Mouse (Mus musculus) ovary, postnatal 14 days (tissue): ENCODE data around the gene Arf6.
"Not testable (repeated sequence)": the region's sequence is repeated elsewhere in the genome, so short reads cannot be mapped to it uniquely, and the experiment has no call there.

Source experiments
- DNase-seq: peaks from one replicate; pipeline ENCODE4 v3.0.0; 2022; ENCODE audit warnings: low spot score

The Arf6 gene

DNA sequence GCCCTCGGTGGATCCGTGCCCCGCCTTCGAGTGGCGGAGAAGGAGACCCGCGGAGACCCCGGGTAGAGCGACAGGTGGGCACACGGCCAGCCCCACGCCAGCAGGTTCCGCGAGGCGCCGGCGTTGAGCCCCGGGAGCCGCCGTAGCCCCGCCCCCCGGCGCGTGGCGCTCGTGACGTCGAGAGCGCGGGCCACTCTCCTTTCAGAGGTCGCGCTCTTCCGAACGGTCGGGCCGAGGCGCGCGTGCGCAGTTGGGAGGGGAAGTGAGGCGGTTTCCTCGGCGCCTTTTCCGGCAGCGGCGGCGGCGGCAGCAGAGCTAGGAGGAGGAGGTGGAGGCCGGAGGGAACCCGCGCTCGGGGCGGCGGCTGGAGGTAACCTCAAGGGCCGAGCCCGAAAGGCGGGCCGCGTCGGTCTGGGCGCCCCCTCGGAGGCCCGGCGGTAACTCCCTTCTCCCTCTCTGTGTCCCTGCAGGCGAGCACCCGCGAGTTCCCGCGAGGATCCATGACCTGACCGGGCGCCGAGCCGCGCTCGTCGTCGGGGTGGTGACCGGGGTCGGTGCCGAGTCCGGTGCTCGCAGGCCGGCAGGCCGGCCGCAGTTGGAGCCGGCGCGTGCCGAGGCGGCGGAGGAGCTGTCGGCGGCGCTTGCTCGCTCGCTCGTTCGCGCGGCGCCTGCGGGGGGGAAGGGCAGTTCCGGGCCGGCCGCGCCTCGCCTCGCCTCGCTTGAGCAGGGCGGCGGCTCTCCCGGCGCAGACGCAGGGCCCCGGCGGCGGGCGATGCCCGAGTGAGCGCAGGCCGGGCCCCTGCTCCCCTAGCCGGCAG, at the start of gene Arf6, which contains the start of gene Gm9887:
Gene Arf6, plus strand, starts transcription at position 297 of the 818 bp plus-strand sequence.
Gene Gm9887, minus strand, starts transcription at position 605 of the 818 bp plus-strand sequence.
- peak; percentile 99 for DNase-seq

DNA sequence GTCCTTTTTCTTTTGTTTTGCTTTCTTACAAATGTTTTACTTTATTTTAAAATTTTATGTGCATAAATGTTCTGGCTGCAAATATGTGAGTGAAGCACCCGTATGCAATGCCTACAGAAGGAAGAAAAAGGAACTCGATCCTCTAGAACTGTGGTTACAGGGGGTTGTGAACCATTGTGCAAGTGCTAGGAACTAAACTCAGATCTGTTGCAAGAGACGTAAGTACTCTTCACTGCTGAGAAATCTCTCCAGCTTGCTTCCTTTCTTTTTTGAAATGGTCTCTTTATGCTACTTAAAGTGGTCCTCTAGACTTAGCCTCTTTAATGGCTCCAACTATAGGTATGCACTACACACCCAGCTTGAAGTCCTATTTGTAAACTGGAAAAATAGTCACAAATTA, 40.8 kb upstream of the Arf6 start:
- no peak for DNase-seq

DNA sequence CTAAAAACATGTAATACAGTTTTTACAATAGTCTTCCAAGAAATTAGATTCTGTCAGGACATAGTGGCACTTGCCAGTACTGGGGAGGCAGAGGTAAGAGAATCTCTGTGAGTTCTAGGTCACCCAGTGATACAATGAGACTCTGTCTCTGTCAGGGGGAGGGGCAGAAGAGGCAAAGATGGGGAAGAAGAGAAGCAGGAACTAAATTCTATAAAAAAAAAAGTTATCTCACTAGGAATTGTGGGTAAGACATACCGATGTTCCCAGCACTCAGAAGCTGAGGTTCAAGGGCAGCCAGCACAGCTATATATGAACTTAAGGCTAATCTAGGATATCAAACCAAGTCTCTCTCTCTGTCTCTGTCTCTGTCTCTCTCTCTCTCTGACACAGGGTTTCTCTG, 39.8 kb upstream of the Arf6 start:
- no peak for DNase-seq

DNA sequence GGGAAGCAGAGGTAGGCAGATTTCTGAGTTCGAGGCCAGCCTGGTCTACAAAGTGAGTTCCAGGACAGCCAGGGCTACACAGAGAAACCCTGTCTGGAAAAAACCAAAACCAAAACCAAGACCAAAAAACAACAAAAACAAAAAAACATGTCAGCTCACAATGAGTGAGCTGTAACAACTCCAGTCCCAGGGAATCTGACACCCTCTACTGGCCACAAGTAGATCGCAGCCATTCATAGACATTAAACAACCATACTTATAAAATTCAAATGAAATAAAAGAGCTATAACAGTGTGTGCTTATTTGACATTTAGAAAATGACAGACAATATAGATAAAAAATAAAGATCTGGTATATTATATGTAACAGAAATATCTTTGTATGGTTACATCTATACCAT, 38.4 kb upstream of the Arf6 start:
- DNase-seq, result no peak

DNA sequence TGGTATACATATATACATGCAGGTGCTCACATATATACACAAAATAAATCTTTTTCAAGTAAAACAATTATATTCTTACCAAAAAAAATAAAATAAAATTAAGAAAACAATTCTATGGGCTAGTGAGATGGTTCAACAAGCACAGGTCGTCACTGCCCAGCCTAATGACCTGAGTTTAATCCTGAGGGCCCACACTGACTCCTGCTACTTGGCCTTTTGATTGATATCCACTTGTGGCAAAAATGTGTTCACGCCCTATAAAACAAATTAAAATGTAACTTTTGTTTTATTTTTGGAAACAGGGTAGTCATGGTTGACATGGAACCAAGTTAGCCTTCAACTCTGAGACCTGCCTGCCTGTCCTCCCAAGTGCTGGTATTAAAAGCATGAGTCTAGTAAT, 22.0 kb upstream of the Arf6 start:
- DNase-seq, result no peak

DNA sequence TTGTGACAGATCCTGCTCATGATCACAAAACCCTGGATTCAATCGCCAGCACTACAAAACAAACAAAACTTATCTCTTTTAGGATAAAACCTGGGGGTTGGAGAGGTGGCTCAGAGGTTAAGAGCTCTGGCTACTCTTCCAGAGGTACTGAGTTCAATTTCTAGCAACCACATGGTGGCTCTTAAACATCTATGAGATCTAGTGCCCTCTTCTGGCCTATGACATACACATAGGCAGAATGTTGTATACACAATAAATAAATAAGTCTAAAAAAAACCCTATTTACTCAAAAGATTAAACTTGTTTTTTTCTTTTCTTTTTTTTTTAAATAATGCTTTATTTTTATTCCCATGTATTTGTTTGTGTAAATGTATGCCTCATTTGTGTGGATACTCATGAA, 20.3 kb upstream of the Arf6 start:
- DNase-seq, result no peak

DNA sequence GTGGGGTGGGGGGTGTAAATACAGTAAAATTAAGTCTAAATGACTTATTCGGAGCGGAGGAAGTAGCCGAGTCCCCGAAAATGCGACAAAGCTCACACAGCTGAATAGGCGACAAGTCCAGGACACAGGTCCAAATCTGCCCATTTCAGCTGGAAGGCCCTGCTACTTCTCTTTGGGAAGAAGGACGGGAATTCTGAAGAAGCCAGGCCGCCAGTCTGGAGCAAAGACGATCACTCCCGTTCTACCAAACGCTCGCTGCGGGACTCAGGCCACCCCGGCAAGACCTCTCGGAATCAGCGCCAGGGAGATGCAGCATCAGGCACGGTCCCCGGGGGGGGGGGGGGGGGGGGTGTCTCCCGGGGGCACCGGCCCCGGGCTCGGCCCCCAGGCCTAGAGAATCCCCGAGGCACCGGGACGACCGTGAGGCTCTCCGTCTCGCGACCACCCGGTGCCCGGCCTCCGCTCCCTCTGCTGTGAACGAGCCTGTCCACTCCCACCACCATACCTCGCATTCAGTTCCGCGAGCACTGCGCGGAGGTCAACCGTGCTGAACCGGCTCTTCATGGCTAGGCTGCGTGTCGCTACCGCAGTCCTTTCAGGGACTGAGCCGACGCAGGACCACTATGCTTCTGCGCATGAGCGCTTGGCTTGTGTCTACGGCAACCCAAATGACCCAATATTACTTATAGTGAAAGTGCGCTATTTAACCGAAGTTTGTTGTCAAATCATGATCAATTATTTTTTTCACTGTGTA, 15.2 kb upstream of the Arf6 start, which contains the start of gene Nemf:
Gene Nemf, minus strand, starts transcription at position 620 of the 754 bp plus-strand sequence.
- DNase-seq, result peak; percentile 70

DNA sequence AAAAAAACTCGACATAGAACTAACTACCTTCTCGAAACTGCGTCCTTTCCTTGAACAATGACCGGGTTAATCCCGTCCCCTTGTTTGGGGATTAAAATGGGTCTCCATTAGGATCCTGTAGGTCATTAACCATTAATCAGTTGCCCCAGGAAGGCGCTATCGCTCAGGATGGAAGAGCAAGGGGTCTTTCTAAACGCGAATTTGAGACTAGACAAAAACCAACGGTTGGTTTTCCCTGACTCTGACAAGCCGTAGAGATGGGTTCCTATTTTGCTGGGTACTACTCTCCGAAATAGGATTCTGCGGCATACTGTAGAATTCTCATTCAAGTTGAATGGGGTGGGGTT, 14.7 kb upstream of the Arf6 start:
- no peak for DNase-seq

DNA sequence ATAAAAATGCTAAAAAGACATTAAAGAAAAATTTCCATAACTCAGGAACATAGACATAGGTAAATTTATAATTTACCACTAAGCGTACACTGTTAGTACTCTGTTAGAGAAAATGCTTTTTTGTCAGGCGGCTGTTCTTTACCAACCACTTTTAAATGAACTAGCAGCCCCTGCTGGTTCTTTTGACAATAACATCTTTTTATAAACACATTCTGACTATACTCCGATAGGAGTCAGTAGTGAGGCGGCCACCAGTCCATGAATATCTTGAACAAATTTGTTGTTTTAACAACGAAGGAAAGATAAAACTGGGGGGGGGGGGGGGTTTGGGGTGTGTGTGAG, 11.3 kb upstream of the Arf6 start:
- DNase-seq, result peak; percentile 31

DNA sequence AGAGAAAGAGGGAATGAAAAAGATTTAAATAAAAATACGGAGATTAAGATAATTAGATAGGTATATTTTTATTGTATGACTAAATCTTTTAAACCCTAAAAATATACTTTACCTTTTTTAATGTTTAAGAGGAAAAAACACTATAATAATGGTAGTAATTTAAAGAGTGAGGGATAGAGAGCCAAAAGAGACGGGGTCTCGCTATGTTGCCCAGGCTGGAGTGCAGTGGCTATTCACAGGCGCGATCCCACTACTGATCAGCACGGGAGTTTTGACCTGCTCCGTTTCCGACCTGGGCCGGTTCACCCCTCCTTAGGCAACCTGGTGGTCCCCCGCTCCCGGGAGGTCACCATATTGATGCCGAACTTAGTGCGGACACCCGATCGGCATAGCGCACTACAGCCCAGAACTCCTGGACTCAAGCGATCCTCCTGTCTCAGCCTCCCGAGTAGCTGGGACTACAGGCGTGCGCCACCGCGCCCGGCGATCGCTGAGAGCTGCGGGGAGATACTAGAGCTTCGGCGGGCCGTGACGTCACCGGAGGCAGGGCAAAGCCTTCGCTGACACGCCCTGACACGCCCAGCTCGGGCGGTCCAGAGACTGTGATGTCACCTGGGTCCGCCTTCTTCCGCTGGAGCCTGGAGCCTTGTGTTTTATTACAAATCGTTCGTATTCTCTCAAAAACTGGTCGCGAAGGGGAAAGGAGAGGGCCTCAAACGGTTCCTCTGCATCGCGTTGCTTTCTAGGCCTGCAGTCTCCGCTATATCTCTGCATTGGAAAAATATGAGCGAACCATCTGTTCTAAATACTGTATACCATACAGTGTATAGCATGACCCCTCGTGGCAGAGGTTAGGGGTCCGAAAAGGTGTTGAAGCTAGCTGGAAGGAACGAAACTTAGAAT, 10.7 kb upstream of the Arf6 start:
- DNase-seq, result peak; percentile 100

DNA sequence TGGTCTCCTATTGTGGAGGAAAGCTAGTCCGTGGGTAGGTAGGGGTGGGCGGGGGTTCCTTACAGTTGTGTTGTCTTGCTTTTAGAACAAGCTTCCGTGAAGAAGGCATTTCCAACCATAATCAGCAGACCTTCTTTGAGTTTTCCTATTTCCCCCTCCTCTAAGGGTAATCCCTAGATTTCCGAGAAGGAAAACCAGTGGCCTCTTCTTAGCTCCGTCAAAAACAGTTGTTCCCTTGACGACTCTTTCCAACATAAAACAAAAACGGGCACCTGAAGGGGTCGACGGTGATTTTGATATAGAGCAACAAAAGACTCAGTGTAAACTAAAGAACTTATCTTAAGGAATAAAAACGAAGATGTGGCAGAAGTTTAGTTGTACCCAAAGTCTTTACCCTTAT, 10.0 kb upstream of the Arf6 start:
- DNase-seq, result no peak

DNA sequence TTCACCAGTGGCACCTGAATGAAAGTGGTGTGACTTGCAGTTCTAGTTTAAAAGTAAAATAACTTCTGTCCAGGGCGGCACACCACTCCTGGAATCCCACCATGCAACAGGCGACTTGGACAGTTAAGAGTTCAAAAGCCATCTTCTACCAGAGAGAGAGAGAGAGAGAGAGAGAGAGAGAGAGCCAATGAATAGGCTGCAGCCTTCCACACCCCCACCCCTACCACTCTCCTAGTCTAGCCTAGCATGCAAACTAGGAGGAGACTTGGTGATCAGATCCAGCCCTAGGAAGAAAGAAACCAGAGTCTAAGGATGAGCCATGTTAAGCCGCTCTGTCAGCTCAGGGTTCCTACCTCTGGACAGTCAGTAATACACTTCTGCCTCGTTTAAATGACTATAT, 9.6 kb upstream of the Arf6 start:
- DNase-seq, result no peak

DNA sequence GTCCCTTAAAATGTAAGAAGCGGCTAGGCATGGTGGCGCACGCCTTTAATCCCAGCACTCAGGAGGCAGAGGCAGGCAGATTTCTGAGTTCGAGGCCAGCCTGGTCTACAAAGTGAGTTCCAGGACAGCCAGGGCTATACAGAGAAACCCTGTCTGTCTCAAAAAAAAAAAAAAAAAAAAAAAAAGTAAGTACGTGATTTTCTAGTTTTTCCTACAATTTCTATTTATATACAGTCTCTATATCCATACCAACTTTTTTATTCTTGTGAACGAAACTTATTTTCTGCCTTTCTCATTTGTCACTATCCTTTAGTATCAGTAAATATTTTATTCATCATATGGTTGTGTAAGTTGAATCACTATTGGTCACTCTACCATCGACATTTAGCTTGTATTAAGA, 8.8 kb upstream of the Arf6 start:
- not testable (repeated sequence) for DNase-seq

DNA sequence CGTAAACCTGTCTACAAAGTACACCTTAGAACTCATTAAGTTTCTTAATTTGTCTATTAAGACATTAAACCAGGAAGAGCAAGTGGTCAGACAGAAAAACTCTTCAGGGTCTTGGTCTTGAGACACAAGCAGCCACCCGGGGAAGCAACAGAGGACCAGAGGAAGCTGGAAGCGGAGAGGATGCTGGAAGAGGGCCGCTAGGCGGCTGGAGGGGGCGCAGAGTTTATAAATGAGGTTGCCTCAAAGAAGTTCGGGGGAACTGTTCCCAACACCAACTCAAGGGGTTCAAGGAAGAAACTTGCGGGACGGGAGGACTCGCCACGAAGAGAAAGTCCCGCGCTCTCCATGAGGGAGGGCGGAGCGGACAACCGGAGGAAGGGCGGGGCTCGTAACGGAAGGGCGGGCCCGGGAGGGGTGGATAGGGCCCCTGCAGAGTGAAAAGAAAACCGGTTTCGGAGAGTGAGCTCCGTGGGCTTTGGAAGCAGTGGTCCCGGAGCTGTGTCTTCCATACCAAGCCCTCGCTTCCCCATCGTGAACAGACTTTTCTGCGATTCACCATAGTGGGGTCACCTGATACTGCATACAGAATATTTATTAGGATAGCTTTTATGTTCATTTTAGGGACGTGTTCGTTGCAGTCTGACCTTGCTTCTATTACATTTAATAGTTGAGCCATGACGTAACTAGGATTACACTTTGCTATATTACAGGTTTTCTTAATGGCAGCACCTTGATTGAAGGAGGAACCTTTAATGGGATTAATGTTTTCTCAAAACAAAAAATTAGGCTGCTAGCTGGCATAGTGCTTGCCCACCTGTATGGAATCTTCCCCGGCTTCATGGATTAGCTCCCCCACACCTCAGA, 7.8 kb upstream of the Arf6 start:
- peak; percentile 72 for DNase-seq

DNA sequence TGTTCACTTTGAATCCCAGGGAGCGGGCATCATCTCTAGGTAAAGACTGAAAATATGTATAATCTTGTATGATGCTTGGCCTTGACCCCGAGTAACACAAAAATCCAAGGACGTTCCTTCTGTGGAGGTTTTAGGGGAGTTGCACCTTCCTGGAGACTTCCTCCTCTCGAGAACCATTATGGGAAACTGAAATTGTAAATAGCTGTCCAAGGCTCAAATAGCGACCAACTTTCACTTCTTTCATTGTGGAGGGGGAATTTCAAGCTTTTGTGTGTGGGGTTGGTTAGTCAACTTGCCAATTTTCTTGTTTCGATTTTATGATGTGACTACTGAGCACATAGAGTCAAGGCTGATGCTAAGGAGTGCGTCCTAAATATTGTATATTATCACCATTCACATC, 6.2 kb upstream of the Arf6 start:
- no peak for DNase-seq

DNA sequence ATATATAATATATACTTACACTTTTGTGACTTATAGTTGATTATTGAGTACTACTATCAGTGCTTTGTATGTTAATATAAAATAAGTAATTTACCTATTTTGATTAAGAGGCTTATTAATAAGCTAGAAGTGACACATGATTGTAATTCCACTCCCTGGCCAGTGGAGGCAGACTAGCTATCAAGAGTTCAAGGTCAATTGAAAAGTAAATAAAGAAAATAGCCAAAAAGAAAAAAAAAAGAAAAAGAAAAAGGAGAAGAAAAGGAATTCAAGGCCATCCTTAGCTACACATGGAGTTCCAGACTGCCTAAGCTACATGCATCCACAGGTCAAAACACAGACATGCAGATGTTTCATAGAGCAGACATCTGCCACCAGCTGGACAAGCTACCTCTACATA, 5.5 kb upstream of the Arf6 start:
- DNase-seq, result no peak

DNA sequence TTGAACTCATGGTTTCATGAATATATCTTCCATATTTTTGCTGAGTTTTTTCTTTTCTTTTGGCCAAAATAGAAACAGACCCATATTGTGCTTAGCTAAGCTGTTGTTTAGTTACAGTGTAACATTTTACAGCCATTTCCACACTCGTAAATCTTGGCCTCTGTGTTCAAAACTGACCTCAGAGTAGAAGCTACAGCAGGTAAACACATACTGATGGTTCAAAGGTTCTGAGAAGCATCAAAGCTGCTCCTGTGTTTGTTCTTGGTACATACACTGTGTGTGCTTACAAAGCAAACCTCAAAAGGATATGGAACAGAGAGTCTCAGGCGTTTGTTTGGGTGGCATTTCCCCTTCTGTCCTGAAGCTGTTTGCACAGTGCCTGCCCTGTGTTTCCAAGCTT, 4.4 kb upstream of the Arf6 start:
- DNase-seq, result no peak

DNA sequence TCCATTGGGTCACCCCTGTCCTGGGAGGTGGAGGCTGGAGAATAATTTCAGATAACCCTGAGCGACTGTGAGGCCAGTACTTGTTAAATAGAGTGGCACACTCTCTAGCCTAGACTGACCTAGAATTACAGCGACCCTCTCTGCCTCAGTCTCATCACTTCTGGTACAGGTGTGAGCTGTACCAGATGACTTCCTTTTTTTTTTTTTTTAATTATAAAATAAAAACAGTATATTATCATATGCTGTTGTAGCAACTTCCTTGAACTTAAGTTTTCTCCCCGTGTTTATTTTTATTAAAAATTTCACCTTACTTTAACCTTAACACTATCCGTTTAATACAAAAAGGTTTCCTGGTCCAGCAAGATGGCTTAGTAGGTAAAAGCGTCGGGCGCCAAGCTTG, 1.0 kb upstream of the Arf6 start:
- no peak for DNase-seq

DNA sequence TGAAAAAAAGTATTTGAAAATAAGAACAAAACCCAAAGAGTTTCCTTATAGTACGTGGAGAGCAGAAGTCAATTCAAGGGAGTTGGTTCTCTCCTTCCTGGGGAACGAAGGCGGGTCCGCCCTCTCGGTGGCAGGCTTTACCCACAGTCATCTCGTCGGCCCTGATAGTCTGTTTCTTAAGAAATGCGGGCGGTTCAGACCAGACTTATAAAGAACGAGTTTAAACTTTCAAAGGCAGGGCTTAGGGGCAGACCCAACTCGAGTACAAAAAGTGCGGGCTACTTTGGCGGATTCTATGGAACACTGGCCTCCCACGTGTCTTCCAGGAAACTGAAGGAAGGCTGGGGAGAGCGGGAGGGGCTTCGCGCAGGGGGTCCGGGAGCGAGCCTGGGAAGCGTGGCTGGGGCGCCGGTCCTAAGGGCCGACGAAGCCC, 513 bp upstream of the Arf6 start:
- DNase-seq, result no peak

DNA sequence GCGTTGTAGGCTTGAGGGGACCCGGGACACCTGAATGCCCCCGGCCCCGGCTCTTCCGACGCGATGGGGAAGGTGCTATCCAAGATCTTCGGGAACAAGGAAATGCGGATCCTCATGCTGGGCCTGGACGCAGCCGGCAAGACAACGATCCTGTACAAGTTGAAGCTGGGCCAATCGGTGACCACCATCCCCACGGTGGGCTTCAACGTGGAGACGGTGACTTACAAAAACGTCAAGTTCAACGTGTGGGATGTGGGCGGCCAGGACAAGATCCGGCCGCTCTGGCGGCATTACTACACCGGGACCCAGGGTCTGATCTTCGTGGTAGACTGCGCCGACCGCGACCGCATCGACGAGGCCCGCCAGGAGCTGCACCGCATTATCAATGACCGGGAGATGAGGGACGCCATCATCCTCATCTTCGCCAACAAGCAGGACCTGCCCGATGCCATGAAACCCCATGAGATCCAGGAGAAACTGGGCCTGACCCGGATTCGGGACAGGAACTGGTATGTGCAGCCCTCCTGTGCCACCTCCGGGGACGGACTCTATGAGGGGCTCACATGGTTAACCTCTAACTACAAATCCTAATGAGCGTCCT, 881 bp downstream of the Arf6 start:
- no peak for DNase-seq
